Mouse (Mus musculus) midbrain, embryonic 13.5 days (tissue): Measurements from ENCODE around the gene Adgrg1. TPM values are rescaled to one million over a fixed set of nuclear protein-coding genes. Genes with fewer than 3 reads are reported as not detected.
"Not testable (repeated sequence)": the region's sequence is repeated elsewhere in the genome, so short reads cannot be mapped to it uniquely, and the experiment has no call there.

Experiments
- ATAC-seq: fragments of 200-750 bp; cut with Nextera tagmentation; 2 replicates; pipeline ENCODE4 v1.8.0; 2017; ENCODE audit warnings: mild to moderate bottlenecking, moderate TSS enrichment, moderate library complexity
- H3K27ac ChIP-seq: fragments of 300-500 bp; sonication (generic); 2 replicates; pipeline ENCODE4 v1.5.1; 2015; ENCODE audit warnings: inconsistent platforms, mild to moderate bottlenecking, moderate library complexity
- H3K27me3 ChIP-seq: fragments of 300-500 bp; sonication (generic); 2 replicates; pipeline ENCODE4 v1.6.1; 2015; ENCODE audit warnings: mild to moderate bottlenecking, inconsistent platforms
- H3K36me3 ChIP-seq: fragments of 300-500 bp; sonication (generic); 2 replicates; pipeline ENCODE4 v1.6.1; 2015; ENCODE audit warnings: mild to moderate bottlenecking, inconsistent platforms
- H3K4me1 ChIP-seq: fragments of 300-500 bp; sonication (generic); replicated peaks from 2 replicates; pipeline ENCODE4 v1.6.1; 2015; ENCODE audit warnings: inconsistent platforms
- H3K4me2 ChIP-seq: fragments of 300-500 bp; sonication (generic); replicated peaks from 2 replicates; pipeline ENCODE4 v1.6.1; 2015; ENCODE audit warnings: moderate library complexity, mild to moderate bottlenecking, inconsistent platforms
- H3K4me3 ChIP-seq: fragments of 300-500 bp; sonication (generic); replicated peaks from 2 replicates; pipeline ENCODE4 v1.5.1; 2015; ENCODE audit warnings: mild to moderate bottlenecking, inconsistent platforms
- H3K9ac ChIP-seq: fragments of 300-500 bp; sonication (generic); replicated peaks from 2 replicates; pipeline ENCODE4 v1.6.1; 2015; ENCODE audit warnings: mild to moderate bottlenecking, inconsistent platforms
- H3K9me3 ChIP-seq: fragments of 300-500 bp; sonication (generic); 2 replicates; pipeline ENCODE4 v1.6.1; 2016; ENCODE audit warnings: mild to moderate bottlenecking, inconsistent platforms
- WGBS: fragments of 180-500 bp; shearing (Covaris S2); methylation state at CpG from one replicate; pipeline ENCODE4 v1.1.7; 2015; 5-methylcytosine and 5-hydroxymethylcytosine counted together
- polyA plus RNA-seq: library from polyadenylated mRNA; unstranded; fragments of >200 nt; fragmentation: Nextera tagmentation; extraction: Ambion mirVana; gene quantifications from 2 replicates; pipeline ENCODE4 v1.2.1, GENCODE M21; 2015

The Adgrg1 gene
- polyA plus RNA-seq, 1 experiment from 2014 or later: 212 TPM

- no peak overlapping the region for H3K4me2 ChIP-seq
- WGBS: 84% methylated on average over 10 of the region's 10 CpGs
- H3K27ac ChIP-seq: no peak overlapping the region
- no peak for ATAC-seq
- no peaks in the 10 kb centered on the region for H3K27me3 ChIP-seq
- peaks cover 8% of the 10 kb centered on the region; the same call in 1 of the 2 replicates for H3K4me1 ChIP-seq
- peaks cover 2% of the 10 kb centered on the region; the same call in 1 of the 2 replicates for H3K36me3 ChIP-seq
- no peak overlapping the region for H3K4me3 ChIP-seq
- H3K9me3 ChIP-seq: peaks cover 3% of the 10 kb centered on the region; the same call in 1 of the 2 replicates
- H3K9ac ChIP-seq: no peak overlapping the region
These were observed 46.3 kb downstream of the Adgrg1 start for GRCm38 (mm10) chr8:95020821-95021220.

GRCm38 (mm10) chr8:95023201-95023600 is 48.6 kb downstream of the Adgrg1 start:
- Histone ChIP-seq H3K36me3 (no peaks in the 10 kb centered on the region), H3K9me3 (peaks cover 3% of the 10 kb centered on the region; the same call in 1 of the 2 replicates), H3K27ac (no peak overlapping the region), H3K4me3 (no peak overlapping the region), H3K4me1 (peaks cover 6% of the 10 kb centered on the region; the same call in 1 of the 2 replicates), H3K4me2 (no peak overlapping the region), H3K27me3 (no peaks in the 10 kb centered on the region), H3K9ac (no peak overlapping the region)
- WGBS: 15% methylated on average over 8 of the region's 8 CpGs
- ATAC-seq: no peak

GRCm38 (mm10) chr8:95024387-95024786 is 49.8 kb downstream of the Adgrg1 start:
- 80% methylated on average over 4 of the region's 4 CpGs for WGBS

GRCm38 (mm10) chr8:95025421-95025820 is 50.9 kb downstream of the Adgrg1 start:
- 70% methylated on average over 2 of the region's 2 CpGs for WGBS

More at GRCm38 (mm10) chr8:95024387-95024786, 49.8 kb downstream of the Adgrg1 start:
- no peak overlapping the region for H3K4me3 ChIP-seq
- no peaks in the 10 kb centered on the region for H3K36me3 ChIP-seq
- peaks cover 6% of the 10 kb centered on the region; the same call in 1 of the 2 replicates for H3K4me1 ChIP-seq
- H3K4me2 ChIP-seq: no peak overlapping the region
- H3K27me3 ChIP-seq: no peaks in the 10 kb centered on the region
- no peak overlapping the region for H3K27ac ChIP-seq
- peaks cover 3% of the 10 kb centered on the region; the same call in 1 of the 2 replicates for H3K9me3 ChIP-seq
- no peak overlapping the region for H3K9ac ChIP-seq
- ATAC-seq: no peak

GRCm38 (mm10) chr8:95028391-95028790 is 53.8 kb downstream of the Adgrg1 start:
- WGBS: 63% methylated on average over 7 of the region's 7 CpGs
- not testable (repeated sequence) for H3K27ac ChIP-seq

More at GRCm38 (mm10) chr8:95025421-95025820, 50.9 kb downstream of the Adgrg1 start:
- Histone ChIP-seq H3K4me1 (peaks cover 6% of the 10 kb centered on the region; the same call in 1 of the 2 replicates), H3K27me3 (no peaks in the 10 kb centered on the region), H3K27ac (no peak overlapping the region), H3K4me2 (no peak overlapping the region), H3K9me3 (peaks cover 3% of the 10 kb centered on the region; the same call in 1 of the 2 replicates), H3K9ac (no peak overlapping the region), H3K4me3 (no peak overlapping the region), H3K36me3 (no peaks in the 10 kb centered on the region)
- ATAC-seq: no peak

GRCm38 (mm10) chr8:95037106-95037925 is 62.8 kb downstream of the Adgrg1 start:
- Histone ChIP-seq H3K4me2 (no peak overlapping the region), H3K9me3 (no peaks in the 10 kb centered on the region), H3K9ac (no peak overlapping the region), H3K27ac (no peak overlapping the region), H3K36me3 (no peaks in the 10 kb centered on the region), H3K4me3 (no peak overlapping the region), H3K27me3 (no peaks in the 10 kb centered on the region), H3K4me1 (0 out of 2 replicates have a peak, but pooled peaks cover 4% of the 10 kb centered on the region)
- 67% methylated on average over 7 of the region's 7 CpGs for WGBS
- ATAC-seq: peak; percentile 62; the same call in 1 of the 2 replicates

More at GRCm38 (mm10) chr8:95028391-95028790, 53.8 kb downstream of the Adgrg1 start:
- not testable (repeated sequence) for H3K4me2 ChIP-seq, H3K4me3 ChIP-seq, ATAC-seq, H3K27me3 ChIP-seq, H3K36me3 ChIP-seq, H3K9me3 ChIP-seq, H3K9ac ChIP-seq, H3K4me1 ChIP-seq

- no peak for ATAC-seq
- H3K9ac ChIP-seq: no peak overlapping the region
- WGBS: 77% methylated on average over 6 of the region's 6 CpGs
- no peak overlapping the region for H3K4me2 ChIP-seq
- no peak overlapping the region for H3K27ac ChIP-seq
- H3K27me3 ChIP-seq: no peaks in the 10 kb centered on the region
- 0 out of 2 replicates have a peak, but pooled peaks cover 5% of the 10 kb centered on the region for H3K4me1 ChIP-seq
- H3K4me3 ChIP-seq: no peak overlapping the region
- no peaks in the 10 kb centered on the region for H3K36me3 ChIP-seq
- no peaks in the 10 kb centered on the region for H3K9me3 ChIP-seq
These were observed 67.6 kb downstream of the Adgrg1 start for GRCm38 (mm10) chr8:95041883-95042784.

GRCm38 (mm10) chr8:95044811-95045210 is 70.3 kb downstream of the Adgrg1 start:
- WGBS: 48% methylated on average over 4 of the region's 4 CpGs
- H3K9me3 ChIP-seq: no peaks in the 10 kb centered on the region
- no peaks in the 10 kb centered on the region for H3K36me3 ChIP-seq
- H3K27ac ChIP-seq: no peak overlapping the region
- H3K4me3 ChIP-seq: no peak overlapping the region
- no peak overlapping the region for H3K9ac ChIP-seq
- peaks cover 14% of the 10 kb centered on the region for H3K4me1 ChIP-seq
- no peak for ATAC-seq
- H3K4me2 ChIP-seq: no peak overlapping the region
- H3K27me3 ChIP-seq: no peaks in the 10 kb centered on the region

GRCm38 (mm10) chr8:95046982-95047381 is 72.4 kb downstream of the Adgrg1 start:
- Histone ChIP-seq H3K9me3 (no peaks in the 10 kb centered on the region), H3K27me3 (no peaks in the 10 kb centered on the region), H3K4me2 (no peak overlapping the region), H3K9ac (no peak overlapping the region), H3K36me3 (no peaks in the 10 kb centered on the region), H3K4me1 (peaks cover 14% of the 10 kb centered on the region), H3K4me3 (no peak overlapping the region), H3K27ac (no peak overlapping the region)
- WGBS: 75% methylated on average over 3 of the region's 3 CpGs
- no peak for ATAC-seq

GRCm38 (mm10) chr8:95047884-95048680 is 73.5 kb downstream of the Adgrg1 start:
- Histone ChIP-seq H3K27me3 (no peaks in the 10 kb centered on the region), H3K36me3 (no peaks in the 10 kb centered on the region), H3K9me3 (no peaks in the 10 kb centered on the region), H3K9ac (no peak overlapping the region), H3K27ac (no peak overlapping the region), H3K4me2 (no peak overlapping the region), H3K4me3 (no peak overlapping the region), H3K4me1 (peaks cover 14% of the 10 kb centered on the region)
- 0 out of 2 replicates have a peak, but pooled peaks have one; percentile 9 for ATAC-seq
- 64% methylated on average over 6 of the region's 6 CpGs for WGBS

- no peak overlapping the region for H3K4me2 ChIP-seq
- no peaks in the 10 kb centered on the region for H3K36me3 ChIP-seq
- no peak overlapping the region for H3K4me3 ChIP-seq
- ATAC-seq: no peak
- no peak overlapping the region for H3K27ac ChIP-seq
- peaks cover 14% of the 10 kb centered on the region for H3K4me1 ChIP-seq
- H3K9me3 ChIP-seq: no peaks in the 10 kb centered on the region
- WGBS: 89% methylated on average over 2 of the region's 2 CpGs
- H3K27me3 ChIP-seq: no peaks in the 10 kb centered on the region
- no peak overlapping the region for H3K9ac ChIP-seq
These were observed 75.1 kb downstream of the Adgrg1 start for GRCm38 (mm10) chr8:95049636-95050035.
